Mouse (Mus musculus) cortical plate, adult 2 months (tissue): Measurements from ENCODE around the gene Aspscr1. TPM values are rescaled to one million over a fixed set of nuclear protein-coding genes. Genes with fewer than 3 reads are reported as not detected.

Experiments
- H3K27ac ChIP-seq: fragments of 200-500 bp; 2 replicates; pipeline ENCODE4 v1.5.1; 2012; ENCODE audit warnings: low read length, control low read depth, inconsistent platforms; ENCODE audit not compliant: insufficient read depth
- H3K4me1 ChIP-seq: fragments of 200-500 bp; 2 replicates; pipeline ENCODE4 v1.6.1; 2011; ENCODE audit warnings: low read length; ENCODE audit not compliant: control insufficient read depth, insufficient read depth
- H3K4me3 ChIP-seq: fragments of 200-500 bp; 2 replicates; pipeline ENCODE4 v1.5.1; 2011; ENCODE audit warnings: mild to moderate bottlenecking, low read length, control low read depth; ENCODE audit not compliant: insufficient read depth
- CTCF ChIP-seq: fragments of 200-500 bp; IDR thresholded peaks from 2 replicates; pipeline ENCODE4 v1.5.1; 2011; ENCODE audit warnings: mild to moderate bottlenecking, control low read depth, low read length; ENCODE audit not compliant: insufficient read depth; ENCODE audit errors: extremely low read depth
- POLR2A ChIP-seq: fragments of 200-500 bp; IDR thresholded peaks from 2 replicates; pipeline ENCODE4 v1.6.1; 2011; ENCODE audit warnings: mild to moderate bottlenecking, low read length, control low read depth; ENCODE audit not compliant: insufficient read depth; ENCODE audit errors: extremely low read depth
- polyA plus RNA-seq: library from polyadenylated mRNA; depleted of rRNA; stranded (reverse); fragments of >200 nt; gene quantifications from 2 replicates; pipeline ENCODE4 v1.2.3, GENCODE M21; 2012

Aspscr1 gene
- polyA plus RNA-seq, 1 experiment = 46.2 TPM

DNA sequence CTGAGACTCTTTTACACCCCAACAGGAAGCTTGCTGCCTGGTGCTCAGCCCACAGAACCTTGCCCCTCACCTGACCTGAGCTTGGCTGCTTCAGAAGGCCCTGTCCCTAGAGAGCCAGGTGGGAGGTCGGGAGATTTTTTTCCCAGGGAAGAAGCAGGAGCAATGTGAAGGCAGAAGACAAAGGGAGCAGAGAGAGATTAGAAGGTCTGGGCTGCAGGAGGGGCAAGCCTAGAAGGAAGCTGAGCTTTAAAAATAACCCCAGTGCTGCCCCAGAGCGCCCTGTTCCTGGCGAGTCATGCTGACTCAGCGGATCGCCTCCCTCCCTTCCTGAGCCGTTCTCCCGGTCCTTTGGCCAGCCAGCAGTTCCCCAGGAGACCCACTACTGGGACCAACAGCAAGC, 42.9 kb upstream of the Aspscr1 start:
- Histone ChIP-seq H3K4me3 (peak overlapping the region; percentile 23; the same call in 1 of the 2 replicates), H3K4me1 (peaks cover 16% of the 10 kb centered on the region), H3K27ac (peak overlapping the region; percentile 88)
- no peak for TF ChIP-seq POLR2A
- TF ChIP-seq CTCF = no peak

DNA sequence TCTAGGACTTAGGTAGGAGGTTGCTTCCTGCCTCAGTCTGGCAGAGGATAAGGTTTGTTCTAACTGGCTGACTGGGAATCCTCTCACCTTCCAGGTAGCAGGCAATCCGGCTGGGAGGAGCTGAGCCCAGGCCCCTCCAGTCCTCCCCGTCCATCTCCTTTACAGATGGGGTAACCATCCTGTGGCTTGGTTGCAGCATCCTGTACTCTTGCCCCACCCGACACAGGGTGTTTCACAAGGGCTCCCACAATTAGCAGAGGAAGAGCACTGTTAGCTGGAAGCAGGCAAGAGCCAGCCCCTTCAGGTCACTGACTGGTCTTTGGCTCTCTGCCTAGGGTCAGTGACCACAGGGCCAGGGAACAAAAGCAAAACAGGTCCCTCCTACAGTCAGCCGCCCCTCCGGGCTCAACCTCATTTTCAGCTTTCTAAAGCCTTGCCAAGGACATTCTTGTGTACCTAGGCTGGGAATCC, 42.3 kb upstream of the Aspscr1 start:
- H3K4me3 ChIP-seq = no peak overlapping the region
- peak overlapping the region; percentile 88 for H3K27ac ChIP-seq
- H3K4me1 ChIP-seq = peaks cover 13% of the 10 kb centered on the region
- TF ChIP-seq POLR2A = no peak
- TF ChIP-seq CTCF = no peak

DNA sequence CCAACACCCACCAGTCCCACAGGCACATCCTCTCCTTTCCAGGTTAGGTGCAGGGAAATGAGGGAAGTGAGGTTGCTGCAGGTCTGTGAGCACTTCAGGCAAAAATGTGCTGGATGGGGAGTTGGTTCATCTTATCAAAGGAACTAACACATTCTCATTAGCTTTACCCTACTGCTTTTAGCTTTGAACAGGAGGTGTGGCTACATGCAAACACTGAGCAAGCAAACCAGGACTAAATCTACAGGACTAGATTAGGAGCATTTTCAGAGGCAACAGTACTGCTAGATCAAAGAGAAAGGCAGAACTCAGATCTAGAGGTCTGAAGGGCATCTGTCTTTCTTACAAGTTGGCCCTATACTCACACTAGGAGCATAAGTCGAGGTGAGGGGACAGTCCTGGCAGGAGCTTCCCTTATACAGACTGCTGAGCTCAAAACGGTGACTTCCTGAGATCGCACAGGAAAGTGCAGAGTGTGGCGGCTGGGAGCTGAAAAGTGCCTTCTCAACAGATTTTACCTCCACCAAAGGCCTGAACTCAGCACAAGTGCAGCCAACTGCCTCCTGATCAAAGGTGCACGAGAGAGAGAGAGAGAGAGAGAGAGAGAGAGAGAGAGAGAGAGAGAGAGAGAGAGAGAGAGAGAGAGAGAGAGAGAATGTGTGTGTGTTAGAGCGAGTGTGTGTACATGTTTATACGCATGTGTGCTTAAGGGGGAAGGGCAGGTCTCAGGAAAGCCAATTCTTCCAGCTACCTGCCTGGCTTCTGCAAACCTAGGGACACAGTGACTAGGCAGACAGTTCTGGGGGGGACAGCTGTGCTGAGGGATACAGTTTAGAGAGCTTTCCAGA, 41.7 kb upstream of the Aspscr1 start:
- no peak for TF ChIP-seq CTCF
- TF ChIP-seq POLR2A = no peak
- peaks cover 13% of the 10 kb centered on the region for H3K4me1 ChIP-seq
- peak overlapping the region; percentile 88 for H3K27ac ChIP-seq
- peak overlapping the region; percentile 67; the same call in 1 of the 2 replicates for H3K4me3 ChIP-seq

DNA sequence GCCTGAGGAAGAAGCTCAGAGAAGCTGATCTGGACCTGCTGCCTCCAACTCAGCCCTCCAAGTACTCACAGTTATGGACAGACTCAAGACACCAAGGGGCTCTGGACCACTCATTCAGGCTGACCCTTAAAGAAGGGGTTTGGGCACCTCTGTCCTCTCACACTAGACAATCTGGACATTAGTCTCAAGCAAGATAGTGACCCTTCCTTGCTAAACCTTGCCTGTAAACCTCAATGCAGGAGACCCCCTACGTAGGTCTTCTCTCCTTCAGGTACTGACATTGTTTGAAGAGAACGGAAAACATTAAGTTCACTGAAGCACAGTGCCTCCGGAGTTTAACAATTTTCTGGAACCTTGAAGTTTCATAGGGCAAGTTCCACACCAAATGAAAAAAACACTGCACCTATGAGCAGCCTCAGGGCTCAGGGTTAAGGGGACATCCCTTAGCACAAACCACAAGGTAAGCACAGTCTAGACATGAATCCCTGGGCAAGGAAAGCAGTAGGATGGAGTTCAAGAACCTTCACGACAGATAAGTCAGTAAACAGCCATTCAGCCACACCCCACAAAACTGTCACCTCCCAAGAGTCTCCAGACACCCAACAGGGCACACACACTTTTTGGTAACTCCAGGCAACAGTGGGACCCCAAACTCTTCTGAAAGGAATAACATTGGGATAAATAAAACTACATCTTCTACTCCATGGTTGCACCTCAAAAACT, 40.9 kb upstream of the Aspscr1 start:
- TF ChIP-seq POLR2A (no peak), CTCF (no peak)
- Histone ChIP-seq H3K4me3 (peak overlapping the region; percentile 67), H3K27ac (no peak overlapping the region), H3K4me1 (peaks cover 13% of the 10 kb centered on the region)

DNA sequence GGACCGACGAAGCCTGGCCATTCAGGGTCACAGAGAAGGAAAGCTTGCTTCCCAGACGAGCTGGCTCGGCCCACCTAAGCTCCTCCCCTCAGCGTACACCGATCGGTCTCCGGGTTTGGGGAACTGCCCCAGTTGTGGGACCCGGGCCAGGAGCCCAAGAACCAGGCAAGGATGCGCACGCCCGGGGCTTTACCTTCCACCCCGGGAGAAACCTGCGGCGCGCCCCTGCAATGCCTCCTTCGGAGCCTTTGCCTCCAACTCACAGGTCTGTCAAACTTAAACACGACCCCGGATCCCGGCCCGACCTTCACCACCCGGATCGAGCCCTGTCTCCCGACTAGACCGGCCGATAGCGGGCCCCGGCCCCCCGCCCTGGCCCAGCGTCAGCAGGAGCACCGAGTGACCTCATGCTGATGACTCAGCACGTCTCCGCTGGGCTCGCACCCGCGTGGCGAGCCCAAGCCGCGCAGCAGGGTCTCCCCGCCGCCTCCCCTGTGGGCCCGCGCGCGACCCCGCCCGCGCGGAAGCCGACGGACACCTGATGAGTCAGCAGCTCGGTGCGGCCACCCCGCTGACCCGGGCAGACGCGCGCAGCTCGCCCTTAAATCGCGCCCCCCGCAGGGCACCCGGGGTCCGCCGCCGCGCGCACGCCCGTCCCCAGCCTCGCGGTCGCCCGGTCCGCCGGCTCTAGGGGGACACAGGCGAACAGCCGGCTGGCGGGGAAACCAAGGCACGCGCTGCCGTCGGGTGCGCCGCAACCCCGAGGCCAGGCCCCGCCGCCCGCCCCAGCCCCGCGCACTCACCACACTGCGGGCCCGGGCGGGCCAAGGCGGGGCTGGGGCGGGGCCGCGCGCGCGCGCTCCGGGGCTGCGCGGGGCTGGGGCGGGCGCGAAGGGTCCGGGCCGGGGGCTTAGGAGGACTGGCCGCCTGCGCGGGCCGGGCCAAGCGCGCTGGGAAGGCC, 39.9 kb upstream of the Aspscr1 start:
- no peak for TF ChIP-seq POLR2A
- TF ChIP-seq CTCF = no peak
- peak overlapping the region; percentile 76 for H3K27ac ChIP-seq
- peaks cover 13% of the 10 kb centered on the region for H3K4me1 ChIP-seq
- peak overlapping the region; percentile 67 for H3K4me3 ChIP-seq

DNA sequence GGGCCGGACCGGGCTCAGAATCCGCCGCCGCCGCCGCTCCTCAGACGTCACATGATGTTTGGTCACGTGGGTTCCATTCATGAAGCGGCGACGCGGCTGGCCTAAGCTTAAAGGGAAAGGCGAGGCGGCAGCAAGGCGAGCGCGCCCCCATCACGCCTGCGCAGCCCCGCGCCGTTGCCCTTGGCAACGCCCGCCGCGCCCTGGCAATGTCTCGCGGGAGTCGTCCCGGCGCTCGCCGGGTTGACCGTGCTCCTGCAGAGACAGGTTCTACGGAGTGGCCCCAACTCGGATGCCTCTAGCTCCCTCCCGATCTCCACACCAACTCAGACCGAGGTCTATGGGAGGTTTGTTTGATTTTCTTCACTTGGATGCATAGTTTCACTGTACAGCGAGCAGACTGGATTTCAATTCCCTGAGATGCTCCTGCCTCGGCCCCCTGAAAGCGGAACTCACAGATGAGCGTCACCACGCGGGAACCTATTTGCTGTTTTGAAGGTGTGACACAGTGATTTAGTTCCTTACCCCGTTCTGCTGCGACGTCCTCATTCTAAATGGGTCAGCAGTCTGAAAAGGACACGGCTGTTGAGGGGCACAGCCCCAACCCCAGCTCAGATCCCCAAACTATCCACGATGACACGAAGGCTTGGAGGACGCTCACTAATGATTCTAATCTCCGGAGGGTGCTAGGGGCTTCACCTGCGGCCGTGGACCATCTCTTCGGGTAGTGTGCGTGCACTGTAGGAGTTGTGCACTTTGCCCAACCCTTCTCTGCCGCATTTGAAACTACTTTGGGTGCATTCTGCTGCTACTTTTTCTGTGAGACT, 39.0 kb upstream of the Aspscr1 start, which contains the start of gene Mafg:
Mafg (minus strand) TSS at position 81 of the 824 bp plus-strand sequence.
- no peak for TF ChIP-seq CTCF
- peak; percentile 54; the same call in 1 of the 2 replicates for TF ChIP-seq POLR2A
- Histone ChIP-seq H3K27ac (peak within 1 kb of the TSS; percentile 76), H3K4me3 (peak within 1 kb of the TSS; percentile 67), H3K4me1 (peaks cover 13% of the 10 kb centered on the region)

DNA sequence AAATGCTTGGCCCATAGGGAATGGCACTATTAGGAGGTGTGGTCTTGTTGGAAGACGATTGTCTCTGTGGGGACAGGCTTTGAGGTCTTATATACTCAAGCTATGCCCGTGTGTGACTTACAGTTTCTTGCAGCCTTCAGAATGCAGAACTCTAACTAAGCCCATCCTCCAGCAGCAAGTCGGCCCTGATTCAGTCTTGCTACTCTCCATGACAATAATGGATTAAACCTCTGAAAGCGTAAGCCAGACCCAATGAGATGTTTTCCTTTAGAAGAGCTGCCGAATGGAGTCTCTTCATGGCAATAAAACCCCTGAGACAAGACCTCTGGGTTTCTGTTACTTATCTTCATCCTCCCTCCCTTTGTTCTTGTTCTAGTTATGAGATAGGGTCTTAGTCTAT, 38.0 kb upstream of the Aspscr1 start:
- TF ChIP-seq CTCF (no peak), POLR2A (no peak)
- no peak overlapping the region for H3K27ac ChIP-seq
- H3K4me1 ChIP-seq = peaks cover 13% of the 10 kb centered on the region
- no peak overlapping the region for H3K4me3 ChIP-seq

DNA sequence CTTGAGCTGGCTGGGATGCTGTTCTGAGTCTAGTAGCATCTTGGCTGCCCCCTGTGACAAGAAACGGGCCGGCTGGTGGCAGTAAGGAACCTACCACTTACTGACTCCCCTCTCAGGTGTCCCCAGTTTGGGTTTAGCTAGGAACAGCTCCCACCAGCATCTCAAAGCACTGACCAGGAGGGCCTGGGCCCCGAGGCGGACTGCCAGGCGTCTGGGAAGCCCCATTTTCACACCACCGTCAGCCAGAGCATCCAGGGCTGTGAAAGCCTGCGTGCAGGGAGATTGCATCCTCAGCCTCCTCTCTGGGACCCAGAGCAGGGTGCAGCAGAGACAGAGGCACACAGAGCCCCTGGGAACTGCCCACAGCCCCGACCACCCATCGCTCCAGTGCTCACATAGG, 31.5 kb upstream of the Aspscr1 start:
- TF ChIP-seq CTCF (no peak), POLR2A (no peak)
- Histone ChIP-seq H3K27ac (no peak overlapping the region), H3K4me1 (no peaks in the 10 kb centered on the region), H3K4me3 (no peak overlapping the region)
